Mouse (Mus musculus): ENCODE measurements around the gene Rassf3. TPM values are rescaled to one million over a fixed set of nuclear protein-coding genes. Genes with fewer than 3 reads are reported as not detected.

The Rassf3 gene
- polyA plus RNA-seq, 1 experiment: 41.2 TPM

DNA sequence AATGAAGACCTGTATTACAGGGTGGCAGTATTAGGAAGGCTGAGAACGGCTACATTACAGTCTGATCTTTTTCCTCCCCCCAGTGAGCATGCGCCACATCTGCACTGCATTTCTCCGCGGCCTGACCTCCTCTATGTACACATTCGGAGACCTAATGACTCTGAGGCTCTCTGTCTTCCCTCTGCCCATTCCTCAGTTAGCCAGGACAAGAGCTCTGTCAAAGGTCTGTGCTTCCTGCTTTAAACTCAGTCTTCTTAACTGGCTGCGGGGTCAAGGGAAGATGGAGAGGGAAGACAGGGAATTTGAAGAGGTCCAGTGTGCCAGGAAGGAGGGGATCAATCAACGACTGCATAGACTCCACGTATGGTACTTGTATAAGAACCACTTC is 39.9 kb downstream of the Rassf3 start:
- Histone ChIP-seq H3K27ac (ENCODE audit: control insufficient read depth, insufficient read depth, low read depth, low read length, poor library complexity) (no peak overlapping the region), H3K4me1 (ENCODE audit: control insufficient read depth, insufficient read depth, low read length) (no peaks in the 10 kb centered on the region; the same call in 1 of the 2 replicates), H3K4me3 (replicated peaks; ENCODE audit: control insufficient read depth, low read depth, low read length) (no peak overlapping the region)
- 77% methylated on average over 8 of the region's 8 CpGs for WGBS
- TF ChIP-seq CTCF (IDR thresholded peaks at IDR 0.05; ENCODE audit: control insufficient read depth, insufficient read depth, low read length) (no peak), POLR2A (IDR thresholded peaks at IDR 0.05; ENCODE audit: borderline replicate concordance, control insufficient read depth, low read depth, low read length) (no peak)

DNA sequence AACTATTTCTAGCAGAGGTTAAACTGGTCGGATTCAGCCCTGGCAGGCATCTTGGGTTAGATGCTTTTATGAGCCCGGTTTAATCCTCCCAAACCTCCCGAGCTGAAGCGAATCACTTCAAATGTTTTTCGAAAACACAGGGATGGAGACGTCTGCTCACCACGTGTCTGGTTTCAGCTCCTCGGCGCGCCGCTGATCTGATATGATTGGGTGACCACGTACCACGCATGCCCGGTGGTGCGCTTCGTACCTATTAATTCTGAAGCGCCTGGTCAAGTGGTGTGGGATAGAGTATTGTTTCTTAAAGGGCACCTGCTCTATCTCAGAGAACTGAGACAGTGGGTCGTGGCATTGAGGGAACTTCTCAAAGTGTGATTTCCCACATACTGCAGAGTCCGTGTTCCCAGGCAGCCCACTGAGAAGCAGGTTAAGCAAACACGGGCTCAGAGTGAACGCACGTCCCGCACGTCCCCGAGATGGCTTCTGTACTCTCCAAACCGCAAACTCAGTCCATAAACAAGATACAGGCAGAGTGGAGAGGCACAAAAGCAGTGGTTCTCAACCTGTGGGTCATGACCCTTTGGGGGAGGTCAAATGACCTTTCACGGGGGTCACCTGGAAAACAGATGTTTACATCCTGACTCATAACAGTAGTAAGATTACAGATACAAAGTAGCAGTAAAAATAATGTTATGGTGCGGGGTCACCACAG is 40.4 kb downstream of the Rassf3 start:
- TF ChIP-seq POLR2A (IDR thresholded peaks at IDR 0.05; ENCODE audit: borderline replicate concordance, control insufficient read depth, low read depth, low read length): no peak
- no peak for TF ChIP-seq CTCF (IDR thresholded peaks at IDR 0.05; ENCODE audit: control insufficient read depth, insufficient read depth, low read length)
- H3K4me1 ChIP-seq (ENCODE audit: control insufficient read depth, insufficient read depth, low read length): peaks cover 3% of the 10 kb centered on the region; the same call in 1 of the 2 replicates

DNA sequence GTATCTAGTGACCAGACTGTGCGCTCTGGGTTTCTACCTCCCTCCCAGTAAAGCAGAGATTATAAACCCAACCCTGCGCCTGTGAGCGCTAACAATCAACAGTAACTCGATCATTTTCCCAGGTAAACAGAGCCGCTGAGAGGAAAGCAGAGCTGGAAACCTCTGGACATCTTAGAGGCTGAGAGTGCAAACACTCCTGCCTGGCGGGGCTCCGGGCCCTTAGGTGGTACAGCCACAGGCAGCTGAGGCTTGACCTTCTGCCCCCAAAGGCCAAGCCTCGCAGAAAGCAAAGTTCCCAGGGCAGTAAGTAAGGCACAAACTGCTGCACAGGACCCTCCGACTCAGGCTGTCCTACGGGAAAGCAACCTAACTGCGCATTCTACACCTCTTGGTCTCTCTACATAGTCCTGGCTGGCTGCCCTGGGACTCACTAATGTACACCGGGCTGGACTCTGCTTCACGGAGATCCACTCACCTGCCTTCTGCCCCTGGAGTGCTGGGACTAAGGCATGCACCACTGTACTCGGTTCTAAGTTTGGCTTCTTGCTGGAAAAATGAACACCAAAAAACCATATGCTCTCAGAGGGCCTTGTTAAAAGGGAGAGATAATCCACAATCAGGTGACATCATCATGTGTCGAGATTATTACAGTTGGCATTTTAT is 41.6 kb downstream of the Rassf3 start:
- TF ChIP-seq POLR2A (IDR thresholded peaks at IDR 0.05; ENCODE audit: borderline replicate concordance, control insufficient read depth, low read depth, low read length) (no peak), CTCF (IDR thresholded peaks at IDR 0.05; ENCODE audit: control insufficient read depth, insufficient read depth, low read length) (no peak)
- Histone ChIP-seq H3K27ac (ENCODE audit: control insufficient read depth, insufficient read depth, low read depth, low read length, poor library complexity) (no peak overlapping the region), H3K4me1 (ENCODE audit: control insufficient read depth, insufficient read depth, low read length) (peaks cover 6% of the 10 kb centered on the region), H3K4me3 (replicated peaks; ENCODE audit: control insufficient read depth, low read depth, low read length) (no peak overlapping the region)
- 90% methylated on average over 15 of the region's 15 CpGs for WGBS

More for the DNA sequence above, 40.4 kb downstream of the Rassf3 start:
- no peak overlapping the region for H3K4me3 ChIP-seq (replicated peaks; ENCODE audit: control insufficient read depth, low read depth, low read length)
- no peak overlapping the region for H3K27ac ChIP-seq (ENCODE audit: control insufficient read depth, insufficient read depth, low read depth, low read length, poor library complexity)
- 81% methylated on average over 28 of the region's 28 CpGs for WGBS

DNA sequence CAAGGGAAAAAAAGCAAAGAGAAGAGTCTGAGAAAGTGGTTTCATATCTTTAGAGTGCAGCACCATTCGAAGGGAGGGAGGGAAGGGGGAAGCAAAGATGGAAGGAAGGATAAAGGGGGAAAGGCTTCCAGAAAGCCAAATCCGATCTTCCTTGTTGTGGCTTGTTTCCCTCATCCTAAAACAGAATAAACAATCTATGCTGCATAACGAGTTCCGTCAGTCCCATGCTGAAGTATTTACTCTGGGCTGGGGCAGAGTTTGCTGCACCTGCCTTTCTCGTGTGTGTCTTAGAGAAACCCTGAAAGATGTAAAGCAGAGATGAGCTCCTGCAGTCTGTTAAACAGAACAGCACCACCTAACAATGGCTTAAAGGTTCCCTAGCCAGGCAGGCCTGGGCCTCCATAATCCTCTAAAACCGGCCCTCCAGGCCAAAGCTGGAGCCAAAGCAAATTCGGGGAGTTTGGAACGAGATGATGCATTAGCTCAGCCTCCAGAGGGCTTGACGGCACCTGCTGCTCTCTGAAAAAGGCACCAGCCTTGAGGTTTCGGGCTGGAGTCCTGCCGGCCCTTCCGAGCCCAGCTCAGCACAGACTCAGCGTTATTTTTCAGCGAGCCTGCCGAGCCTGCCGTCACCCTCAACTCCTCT is 43.4 kb downstream of the Rassf3 start:
- peaks cover 14% of the 10 kb centered on the region for H3K4me1 ChIP-seq (ENCODE audit: control insufficient read depth, insufficient read depth, low read length)
- H3K27ac ChIP-seq (ENCODE audit: control insufficient read depth, insufficient read depth, low read depth, low read length, poor library complexity): no peak overlapping the region
- no peak overlapping the region for H3K4me3 ChIP-seq (replicated peaks; ENCODE audit: control insufficient read depth, low read depth, low read length)
- WGBS: 24% methylated on average over 16 of the region's 16 CpGs
- no peak for TF ChIP-seq CTCF (IDR thresholded peaks at IDR 0.05; ENCODE audit: control insufficient read depth, insufficient read depth, low read length)
- TF ChIP-seq POLR2A (IDR thresholded peaks at IDR 0.05; ENCODE audit: borderline replicate concordance, control insufficient read depth, low read depth, low read length): no peak

DNA sequence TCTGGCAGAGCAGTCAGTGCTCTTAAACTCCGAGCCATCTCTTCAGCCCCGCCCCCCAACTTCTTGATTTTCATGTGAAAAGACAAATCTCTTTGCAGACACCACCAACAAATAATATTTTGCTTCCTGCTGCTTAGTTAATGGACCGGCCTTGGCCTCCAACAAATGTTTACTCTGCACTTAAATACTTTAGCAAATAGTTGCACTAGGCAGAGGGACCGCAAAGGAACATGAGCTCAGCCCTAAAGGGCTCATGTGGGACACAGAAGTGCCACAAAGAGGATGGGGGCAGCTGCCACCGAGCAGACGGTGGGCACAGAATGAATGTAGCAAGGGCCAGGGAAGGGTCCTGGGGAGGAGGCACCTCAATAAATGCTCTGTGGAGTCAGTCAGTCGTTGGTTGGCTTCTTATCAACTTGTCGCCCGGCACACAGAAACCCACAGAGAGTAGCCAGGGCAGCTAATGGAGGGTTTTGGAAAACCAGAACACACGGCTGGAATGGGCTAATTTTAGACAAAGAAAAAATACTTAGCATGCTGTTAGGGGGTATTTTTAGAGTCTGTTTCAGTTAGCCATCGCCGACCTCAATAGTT is 44.0 kb downstream of the Rassf3 start:
- 28% methylated on average over 12 of the region's 12 CpGs for WGBS
- Histone ChIP-seq H3K4me3 (replicated peaks; ENCODE audit: control insufficient read depth, low read depth, low read length) (no peak overlapping the region), H3K4me1 (ENCODE audit: control insufficient read depth, insufficient read depth, low read length) (peaks cover 17% of the 10 kb centered on the region), H3K27ac (ENCODE audit: control insufficient read depth, insufficient read depth, low read depth, low read length, poor library complexity) (no peak overlapping the region)
- TF ChIP-seq POLR2A (IDR thresholded peaks at IDR 0.05; ENCODE audit: borderline replicate concordance, control insufficient read depth, low read depth, low read length) (no peak), CTCF (IDR thresholded peaks at IDR 0.05; ENCODE audit: control insufficient read depth, insufficient read depth, low read length) (no peak)

DNA sequence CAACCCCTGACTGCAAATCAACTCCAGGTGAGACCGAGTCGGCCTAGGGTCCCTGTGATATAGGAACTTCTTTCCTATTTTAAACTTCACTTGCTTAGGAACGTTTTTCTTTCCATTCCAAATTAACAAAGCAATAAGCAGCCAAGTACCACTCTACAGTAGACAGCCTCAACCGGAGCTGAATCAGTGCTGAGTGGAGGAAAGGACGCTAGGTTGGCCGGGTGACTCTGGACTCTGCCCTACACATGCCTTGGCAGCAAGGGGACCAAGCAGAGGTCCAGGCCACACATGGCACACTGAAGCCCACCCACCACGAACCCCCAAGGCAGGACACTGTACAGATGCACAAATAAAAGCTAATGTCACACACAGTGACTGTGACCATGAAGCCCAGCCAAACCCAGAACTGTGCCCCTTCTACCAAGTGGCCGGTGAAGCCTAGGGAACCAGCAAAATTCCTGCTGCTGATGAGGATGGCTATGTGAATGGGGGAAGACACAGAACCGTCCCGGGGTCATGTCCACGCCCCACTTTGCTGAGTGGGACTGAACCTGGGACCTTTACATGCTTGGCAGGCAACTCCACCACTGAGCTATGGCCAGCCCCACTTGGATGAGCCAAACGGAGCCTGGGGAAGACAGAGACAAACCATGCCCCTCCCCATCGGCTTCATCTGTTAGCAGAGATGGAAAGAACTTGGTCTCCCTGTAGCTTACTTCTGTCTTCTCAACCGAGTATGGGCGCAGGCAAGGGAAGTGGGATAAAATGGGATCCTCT is 45.2 kb downstream of the Rassf3 start:
- 75% methylated on average over 15 of the region's 15 CpGs for WGBS
- Histone ChIP-seq H3K27ac (ENCODE audit: control insufficient read depth, insufficient read depth, low read depth, low read length, poor library complexity) (no peak overlapping the region), H3K4me1 (ENCODE audit: control insufficient read depth, insufficient read depth, low read length) (peaks cover 19% of the 10 kb centered on the region), H3K4me3 (replicated peaks; ENCODE audit: control insufficient read depth, low read depth, low read length) (no peak overlapping the region)
- TF ChIP-seq POLR2A (IDR thresholded peaks at IDR 0.05; ENCODE audit: borderline replicate concordance, control insufficient read depth, low read depth, low read length): no peak
- TF ChIP-seq CTCF (IDR thresholded peaks at IDR 0.05; ENCODE audit: control insufficient read depth, insufficient read depth, low read length): no peak

DNA sequence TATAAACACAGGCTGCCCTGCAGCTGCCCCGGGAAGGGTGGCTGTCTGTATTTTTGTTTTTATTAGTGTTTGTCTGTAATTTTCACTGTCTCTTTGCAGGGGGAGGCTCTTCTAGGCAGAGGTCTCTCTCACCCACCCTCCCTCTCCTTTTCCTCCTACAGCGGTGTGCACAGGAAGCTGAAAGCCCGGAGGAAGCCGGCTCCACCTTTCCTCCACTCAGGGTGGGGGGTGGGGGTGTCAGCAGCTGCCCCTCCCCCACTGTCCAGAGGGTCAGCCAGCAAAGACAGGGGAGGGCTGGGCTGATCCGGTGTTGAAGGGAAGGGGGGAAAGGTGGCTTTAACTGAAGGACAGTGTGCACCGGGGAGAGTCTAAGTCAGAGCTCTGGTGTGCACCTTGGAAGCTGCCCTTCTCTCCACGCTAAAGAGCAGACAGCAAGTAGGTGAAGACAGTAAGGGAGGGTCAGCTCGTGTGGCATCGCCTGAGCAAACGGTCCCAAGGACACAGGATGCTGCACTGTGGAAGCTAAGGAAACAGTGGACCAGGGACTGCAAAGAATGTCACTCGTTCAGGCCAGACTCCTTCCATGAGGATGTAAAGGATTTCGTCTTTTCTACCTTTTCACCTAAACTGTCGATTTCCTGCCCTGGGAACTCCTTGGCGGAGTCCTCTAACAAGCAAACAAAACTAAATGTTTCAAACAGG is 46.0 kb downstream of the Rassf3 start:
- TF ChIP-seq CTCF (IDR thresholded peaks at IDR 0.05; ENCODE audit: control insufficient read depth, insufficient read depth, low read length): no peak
- no peak for TF ChIP-seq POLR2A (IDR thresholded peaks at IDR 0.05; ENCODE audit: borderline replicate concordance, control insufficient read depth, low read depth, low read length)
- Histone ChIP-seq H3K4me3 (replicated peaks; ENCODE audit: control insufficient read depth, low read depth, low read length) (no peak overlapping the region), H3K4me1 (ENCODE audit: control insufficient read depth, insufficient read depth, low read length) (peaks cover 19% of the 10 kb centered on the region), H3K27ac (ENCODE audit: control insufficient read depth, insufficient read depth, low read depth, low read length, poor library complexity) (peak overlapping the region; percentile 61)
- WGBS: 23% methylated on average over 14 of the region's 14 CpGs
